Comparison of ENCODE assay signal across 8 mouse cellular contexts in the genomic region with DNA sequence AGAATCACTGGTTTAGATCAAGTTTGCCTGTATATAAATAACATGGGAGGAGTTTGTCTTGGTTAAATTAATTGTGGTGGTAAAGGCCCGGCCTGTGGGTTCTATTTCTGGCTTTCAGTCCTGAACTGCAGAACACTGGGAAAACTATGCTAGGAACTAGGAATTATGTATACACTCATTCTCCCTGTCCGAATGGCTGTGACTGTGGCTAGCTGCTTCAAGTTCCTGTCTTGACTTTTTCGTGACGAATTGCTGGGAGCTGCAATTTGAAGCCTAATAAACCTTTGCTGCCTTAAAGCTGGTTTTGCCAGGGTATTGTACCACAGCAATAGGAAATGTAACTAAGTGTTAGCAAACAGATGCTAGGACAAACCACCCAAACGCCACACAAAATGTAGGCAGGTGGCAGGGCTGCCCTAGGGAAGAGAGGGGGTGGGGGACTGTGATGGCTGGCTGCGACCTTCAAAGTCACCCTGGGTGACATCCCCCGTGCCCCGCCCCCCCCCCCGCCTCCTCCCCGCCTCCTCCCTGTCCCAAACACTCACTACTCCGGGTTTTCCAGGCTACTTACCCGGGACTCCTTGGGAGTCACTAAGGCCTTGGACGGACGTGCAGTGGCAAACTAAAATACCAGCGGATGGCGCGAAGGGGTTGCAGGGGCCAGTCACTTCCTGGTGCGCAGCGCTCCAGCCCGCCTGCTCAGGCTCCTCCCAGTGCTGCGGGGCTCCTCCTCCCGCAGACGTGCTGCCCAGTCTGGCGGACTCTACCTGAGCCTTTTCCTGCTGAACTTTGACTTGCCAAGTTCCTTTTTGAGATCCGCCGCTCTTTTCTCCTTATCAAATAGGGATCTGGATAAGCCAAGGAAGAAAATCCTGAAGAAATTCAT. TPM values are rescaled to one million over a fixed set of nuclear protein-coding genes. Genes with fewer than 3 reads are reported as not detected.
DNase-seq lines count a peak whose midpoint lies in the region; ATAC-seq lines count a peak whose summit lies in the region.

A gene (minus strand): TSS at position 710 of the 886 bp plus-strand sequence.

- H3K36me3 ChIP-seq in intestine, embryonic 15.5 days, result no peaks in the 10 kb centered on the region
- no peaks in the 10 kb centered on the region for H3K36me3 ChIP-seq in limb, embryonic 13.5 days
- no peaks in the 10 kb centered on the region for H3K36me3 ChIP-seq in midbrain, embryonic 13.5 days

- H3K4me1 ChIP-seq in intestine, embryonic 15.5 days (replicated peaks), result no peaks in the 10 kb centered on the region
- H3K4me1 ChIP-seq in limb, embryonic 13.5 days, result no peaks in the 10 kb centered on the region
- H3K4me1 ChIP-seq in midbrain, embryonic 13.5 days (replicated peaks), result 0 out of 2 replicates have a peak, but pooled peaks cover 3% of the 10 kb centered on the region

- H3K4me2 ChIP-seq in intestine, embryonic 15.5 days (replicated peaks), result peak within 1 kb of the TSS; percentile 53
- H3K4me2 ChIP-seq in limb, embryonic 13.5 days (replicated peaks), result peak within 1 kb of the TSS; percentile 57
- H3K4me2 ChIP-seq in midbrain, embryonic 13.5 days (replicated peaks), result peak within 1 kb of the TSS; percentile 53

- peak within 1 kb of the TSS; percentile 23; the same call in 1 of the 2 replicates for H3K9ac ChIP-seq in intestine, embryonic 15.5 days
- no peak within 1 kb of the TSS; the same call in 1 of the 2 replicates for H3K9ac ChIP-seq in limb, embryonic 13.5 days
- H3K9ac ChIP-seq in midbrain, embryonic 13.5 days (replicated peaks), result peak within 1 kb of the TSS; percentile 36

- 15% methylated on average over 22 of the region's 26 CpGs for WGBS in intestine, embryonic 15.5 days
- 14% methylated on average over 26 of the region's 26 CpGs for WGBS in limb, embryonic 13.5 days
- 31% methylated on average over 13 of the region's 26 CpGs for WGBS in midbrain, embryonic 13.5 days

- H3K4me3 ChIP-seq in intestine, embryonic 15.5 days (replicated peaks), result peak within 1 kb of the TSS; percentile 39
- peak within 1 kb of the TSS; percentile 44 for H3K4me3 ChIP-seq in limb, embryonic 13.5 days
- H3K4me3 ChIP-seq in midbrain, embryonic 13.5 days (replicated peaks), result peak within 1 kb of the TSS; percentile 40

- peak; percentile 10 to 45 for DNase-seq in left cerebral cortex, adult 18-20 months (ENCODE audit: low spot score in 2 of 2)
- no peak for DNase-seq in left cerebral cortex, adult 11 months (ENCODE audit: low spot score)
- peak; percentile 79 for DNase-seq in embryo, embryonic 11 days
- DNase-seq in gastrocnemius, postnatal 4 days (ENCODE audit: low spot score in 2 of 2), result peak; percentile 39 to 57
- DNase-seq in spleen, adult 18-20 months, result peak; percentile 51 to 68

- no peaks in the 10 kb centered on the region for H3K27me3 ChIP-seq in intestine, embryonic 15.5 days (replicated peaks)
- peaks cover 7% of the 10 kb centered on the region; the same call in 1 of the 2 replicates for H3K27me3 ChIP-seq in limb, embryonic 13.5 days
- no peaks in the 10 kb centered on the region; the same call in 1 of the 2 replicates for H3K27me3 ChIP-seq in midbrain, embryonic 13.5 days

- peak within 1 kb of the TSS; percentile 82 for H3K27ac ChIP-seq in intestine, embryonic 15.5 days
- H3K27ac ChIP-seq in limb, embryonic 13.5 days, result peak within 1 kb of the TSS; percentile 52; the same call in 1 of the 2 replicates
- H3K27ac ChIP-seq in midbrain, embryonic 13.5 days, result no peak within 1 kb of the TSS; the same call in 1 of the 2 replicates

- H3K9me3 ChIP-seq in intestine, embryonic 15.5 days, result no peaks in the 10 kb centered on the region
- no peaks in the 10 kb centered on the region for H3K9me3 ChIP-seq in limb, embryonic 13.5 days
- no peaks in the 10 kb centered on the region for H3K9me3 ChIP-seq in midbrain, embryonic 13.5 days

- ATAC-seq in intestine, embryonic 15.5 days, result peak; percentile 97
- ATAC-seq in limb, embryonic 13.5 days (ENCODE audit: low FRiP score, low read depth), result peak; percentile 89
- ATAC-seq in midbrain, embryonic 13.5 days, result peak; percentile 90

RNA-seq across cellular contexts. Expression of the gene that starts here (rescaled TPM):
- 10 to 100 TPM in 1 of 2 experiments, 1 to 10 TPM in 1; 9.8 to 11.6 TPM for total RNA-seq in left cerebral cortex, adult 18-20 months (2021)
- total RNA-seq in gastrocnemius, postnatal 4 days (2021), result 10 to 100 TPM; 10.4 to 14.3 TPM
- 21.4 and 22.4 TPM in 2 replicates for polyA plus RNA-seq in intestine, embryonic 15.5 days (2015; fragmentation: Nextera tagmentation; extraction: Ambion mirVana)
- polyA plus RNA-seq in limb, embryonic 13.5 days (2015; fragmentation: Nextera tagmentation; extraction: Ambion mirVana), result 12.4 and 13.5 TPM in 2 replicates
- polyA plus RNA-seq in midbrain, embryonic 13.5 days (2015; fragmentation: Nextera tagmentation; extraction: Ambion mirVana), result 4.5 and 4.7 TPM in 2 replicates
